Mouse (Mus musculus): ENCODE measurements around the gene Irgm1.
"Not testable (repeated sequence)": the region's sequence is repeated elsewhere in the genome, so short reads cannot be mapped to it uniquely, and the experiment has no call there.

Gene Irgm1

DNA sequence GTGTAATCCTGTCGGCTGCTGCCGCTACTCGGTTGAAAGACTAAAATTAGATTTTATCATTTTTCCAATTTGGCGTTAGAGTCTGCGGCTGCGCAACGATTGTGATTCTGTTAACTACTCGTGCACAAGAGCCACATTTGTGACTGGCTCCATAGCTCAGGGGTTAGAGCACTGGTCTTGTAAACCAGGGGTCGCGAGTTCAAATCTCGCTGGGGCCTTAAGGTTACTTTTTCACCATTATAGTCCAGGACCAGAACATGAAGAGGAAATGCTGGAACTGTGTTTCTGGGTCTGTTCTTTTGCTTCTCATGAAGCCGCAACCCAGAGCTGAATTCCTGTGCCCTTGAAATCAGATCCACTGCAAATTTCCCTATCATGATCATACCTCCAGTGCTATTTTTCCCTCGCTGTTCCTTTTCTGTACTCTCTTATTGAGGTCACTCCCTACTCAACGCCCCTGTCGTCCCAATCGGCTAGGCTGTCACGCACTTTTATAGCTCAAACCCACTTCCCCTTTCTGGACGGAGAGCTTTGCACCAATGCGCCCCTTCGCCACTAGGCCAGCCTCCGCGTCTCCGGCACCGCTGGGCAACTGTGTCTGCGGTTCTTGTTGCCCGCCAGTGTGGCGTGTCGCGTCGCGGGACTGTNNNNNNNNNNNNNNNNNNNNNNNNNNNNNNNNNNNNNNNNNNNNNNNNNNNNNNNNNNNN, 17.9 kb downstream of the Irgm1 start:
- DNase-seq (ENCODE audit: extremely low spot score), result peak; percentile 88

DNA sequence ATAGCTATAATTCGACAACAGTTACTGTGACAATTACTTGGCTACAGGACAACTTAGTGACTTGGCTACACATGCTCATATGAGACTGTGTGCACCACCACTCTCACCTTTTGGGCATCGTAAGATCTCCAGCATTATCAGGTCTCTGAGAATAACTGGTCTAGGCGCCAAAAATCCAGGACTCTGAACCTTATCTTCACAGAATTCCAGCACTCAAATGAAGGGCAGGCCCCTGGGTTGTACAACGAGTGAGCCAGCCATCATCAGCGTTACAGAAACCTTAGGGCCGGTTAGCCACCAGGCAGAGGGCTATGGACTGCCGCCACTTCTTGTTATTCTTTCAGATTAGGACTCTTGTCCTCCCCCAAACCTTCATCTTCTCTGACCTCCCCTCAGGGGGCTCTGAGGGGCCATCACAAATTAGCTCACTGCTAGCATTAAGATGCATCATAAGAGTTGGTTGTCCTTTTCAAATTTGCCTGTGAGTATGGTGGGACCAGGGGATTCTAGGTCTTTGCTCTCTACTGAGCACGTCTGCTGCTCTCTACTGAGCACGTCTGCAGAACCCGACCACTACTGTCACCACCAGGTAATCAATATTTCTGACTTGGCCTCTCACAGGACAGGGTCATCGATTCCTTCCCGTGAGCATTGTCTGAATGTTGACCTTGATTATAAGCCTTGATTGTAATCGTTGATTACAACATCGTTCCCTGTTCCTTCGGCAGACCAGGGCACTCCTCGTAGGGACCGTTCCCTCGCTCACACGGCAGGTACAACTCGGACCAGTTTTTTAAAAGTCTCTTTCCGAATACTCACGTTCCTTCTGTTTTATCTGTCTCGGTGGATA, 18.6 kb downstream of the Irgm1 start:
- DNase-seq (ENCODE audit: extremely low spot score), result no peak

DNA sequence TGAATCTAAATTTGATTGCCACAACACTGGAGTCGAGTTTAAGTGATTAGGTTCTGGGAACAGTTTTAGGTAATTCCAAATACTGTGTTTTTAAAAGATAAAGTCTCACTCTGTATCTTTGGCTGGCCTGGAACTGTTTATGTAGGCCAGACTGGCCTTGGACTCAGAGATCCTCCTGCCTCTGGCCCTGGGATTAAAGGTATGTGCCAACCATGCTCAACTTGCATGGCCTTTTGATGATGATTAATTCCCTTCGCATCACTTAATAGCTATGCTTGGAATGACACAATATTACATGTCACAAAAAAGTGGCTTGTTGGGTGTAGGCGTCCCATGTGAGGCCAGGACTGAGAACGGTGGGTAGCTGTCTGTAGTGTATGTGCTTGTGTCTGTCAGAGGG, 19.3 kb downstream of the Irgm1 start:
- no peak for DNase-seq (ENCODE audit: extremely low spot score)

DNA sequence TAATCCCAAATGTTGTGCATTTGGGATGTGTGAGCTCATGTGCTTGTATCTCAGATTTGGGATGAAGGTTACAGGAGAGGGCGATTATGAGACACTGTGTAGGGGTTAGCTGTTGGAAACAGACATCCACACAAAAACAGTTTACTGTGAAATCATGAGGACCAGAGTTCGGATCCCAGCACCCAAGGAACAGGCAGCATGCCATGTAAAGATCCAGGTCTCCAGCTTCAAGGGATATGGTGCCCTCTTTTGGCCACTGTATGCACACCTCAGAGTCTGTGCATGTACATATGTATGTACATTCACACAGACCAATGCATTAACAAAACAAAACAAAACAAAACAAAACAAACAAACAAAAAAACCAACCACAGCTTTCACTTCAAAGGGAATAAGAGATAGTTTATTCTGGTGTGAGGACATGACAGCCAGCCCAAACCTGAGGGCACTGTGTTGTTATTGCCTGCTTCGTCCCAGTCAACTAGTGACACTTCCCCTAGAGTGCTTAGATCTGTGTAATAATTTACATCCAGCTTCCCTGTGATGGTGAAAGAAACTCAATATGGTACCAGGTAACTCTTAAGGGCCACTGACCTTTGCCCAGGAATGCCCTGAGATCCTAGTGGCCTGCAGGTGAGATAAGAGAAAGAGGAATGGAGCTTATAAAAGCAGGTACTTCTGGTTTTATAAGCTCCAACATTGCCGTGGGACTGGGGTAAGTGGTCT, 20.1 kb downstream of the Irgm1 start:
- DNase-seq (ENCODE audit: extremely low spot score), result no peak

DNA sequence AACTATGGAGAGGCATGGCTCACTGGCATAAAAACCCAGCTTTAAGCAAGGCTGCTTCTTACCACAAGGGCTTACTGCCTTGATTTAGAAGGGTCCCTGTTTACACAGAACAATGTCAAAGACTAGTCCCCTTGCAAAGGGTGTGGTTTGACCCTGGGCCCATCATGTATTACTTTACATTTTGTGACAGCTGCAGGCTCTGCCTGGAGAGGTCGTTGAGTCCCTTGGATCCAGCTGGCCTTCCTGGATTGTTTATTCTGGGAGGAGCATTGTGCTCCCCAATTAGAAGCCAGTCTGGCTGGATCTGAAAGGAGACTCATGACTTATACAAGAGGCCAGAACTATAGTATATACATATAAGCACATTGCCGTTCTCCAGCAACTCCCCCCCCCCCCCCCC, 21.2 kb downstream of the Irgm1 start:
- DNase-seq (ENCODE audit: extremely low spot score), result no peak

DNA sequence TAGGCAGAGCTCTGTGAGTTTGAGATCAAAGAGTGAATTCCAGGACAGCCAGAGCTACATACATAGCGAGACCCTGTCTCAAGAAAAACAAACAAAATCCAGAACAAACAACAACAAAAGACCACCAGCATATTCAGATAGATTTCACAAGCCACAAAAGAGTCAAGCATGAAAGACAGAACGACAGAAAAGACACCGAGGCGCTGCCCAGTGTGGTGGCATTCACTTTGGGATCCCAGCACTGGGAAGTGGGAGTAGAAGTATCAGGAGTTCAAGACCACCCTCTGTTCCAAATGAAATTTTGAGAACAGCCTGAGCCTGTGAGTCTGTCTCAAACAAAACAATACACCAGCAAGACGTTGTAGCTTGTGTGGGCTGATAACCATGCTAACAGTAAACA, 24.6 kb downstream of the Irgm1 start:
- DNase-seq (ENCODE audit: extremely low spot score), result no peak

DNA sequence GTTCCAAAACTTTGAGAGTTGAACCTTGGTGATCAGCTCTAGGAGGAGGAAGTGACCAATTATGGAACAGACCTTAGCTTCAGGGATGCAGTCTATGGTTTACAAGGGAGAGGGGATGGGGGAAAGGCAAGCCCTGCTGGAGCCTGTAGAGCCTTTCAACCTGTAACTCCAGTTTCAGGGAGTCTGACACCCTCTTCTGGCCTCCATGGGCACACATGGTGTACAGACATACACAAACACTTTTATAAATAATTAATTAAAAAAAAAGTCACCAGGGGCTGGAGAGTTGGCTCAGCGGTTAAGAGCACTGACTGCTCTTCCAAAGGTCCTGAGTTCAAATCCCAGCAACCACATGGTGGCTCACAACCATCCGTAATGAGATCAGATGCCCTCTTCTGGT, 25.1 kb downstream of the Irgm1 start:
- not testable (repeated sequence) for DNase-seq (ENCODE audit: extremely low spot score)

DNA sequence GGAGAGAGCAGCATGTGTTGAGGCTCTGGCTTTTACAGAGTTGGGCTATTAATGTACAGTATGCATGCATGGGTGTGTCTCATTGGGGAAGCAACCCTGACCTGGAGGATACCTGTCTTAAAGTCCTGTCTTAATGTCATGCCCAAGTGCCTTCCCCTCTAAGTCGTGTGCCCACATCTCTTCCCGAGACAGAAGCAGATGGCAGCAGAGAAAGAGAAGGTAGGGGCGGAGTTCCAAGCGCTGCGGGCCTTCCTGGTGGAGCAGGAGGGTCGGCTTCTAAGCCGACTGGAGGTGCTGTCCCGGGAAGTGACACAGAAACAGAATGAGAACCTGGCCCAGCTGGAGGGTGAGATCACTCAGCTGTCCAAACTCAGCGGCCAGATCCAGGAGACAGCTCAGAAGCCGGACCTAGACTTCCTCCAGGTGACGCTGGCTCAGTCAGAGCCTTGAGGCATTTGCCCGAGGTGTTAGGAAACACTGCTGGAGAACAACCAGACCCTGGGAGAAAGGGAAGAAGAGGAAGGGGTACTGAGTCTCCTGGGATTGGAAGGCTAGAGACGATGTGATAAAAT, 26.2 kb downstream of the Irgm1 start:
- DNase-seq (ENCODE audit: extremely low spot score), result no peak

DNA sequence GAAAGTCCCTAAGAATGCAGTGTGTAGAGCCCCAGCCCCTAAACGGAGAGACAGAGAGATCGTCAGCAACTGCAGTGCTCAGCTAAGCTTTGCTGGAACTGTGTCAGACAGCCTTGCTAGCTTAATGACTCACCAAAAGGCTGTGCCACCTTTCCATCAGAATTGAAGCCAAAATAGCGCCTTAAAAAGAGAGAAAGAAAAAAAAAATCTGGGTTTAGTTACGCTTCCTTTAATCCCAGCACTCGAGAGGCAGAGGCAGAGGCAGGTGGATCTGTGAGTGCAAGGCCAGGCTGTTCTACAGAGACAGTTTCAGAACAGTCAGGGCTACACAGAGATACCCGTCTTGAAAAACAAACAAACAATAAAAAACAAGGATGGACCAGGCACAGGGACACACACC, 27.2 kb downstream of the Irgm1 start:
- DNase-seq (ENCODE audit: extremely low spot score), result no peak

DNA sequence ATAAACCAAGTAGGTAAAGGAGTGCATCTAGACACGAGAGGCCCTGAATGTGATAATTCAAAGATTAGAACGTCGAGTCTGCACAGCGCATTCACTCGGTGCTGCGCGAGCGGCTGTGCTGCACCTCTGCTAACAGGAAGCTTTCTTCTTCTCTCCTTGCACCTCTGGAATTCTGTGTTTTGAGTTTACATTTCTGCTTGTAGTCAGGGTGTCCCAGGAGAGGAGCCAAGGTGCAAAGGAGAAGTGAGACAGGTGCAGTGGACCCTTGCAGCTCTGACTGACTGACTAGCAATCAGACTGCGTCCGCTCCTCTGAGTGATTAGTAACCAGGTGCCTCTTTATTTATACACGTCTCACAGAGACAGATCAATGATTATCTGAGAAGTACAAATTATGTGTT, 28.3 kb downstream of the Irgm1 start:
- DNase-seq (ENCODE audit: extremely low spot score), result no peak

DNA sequence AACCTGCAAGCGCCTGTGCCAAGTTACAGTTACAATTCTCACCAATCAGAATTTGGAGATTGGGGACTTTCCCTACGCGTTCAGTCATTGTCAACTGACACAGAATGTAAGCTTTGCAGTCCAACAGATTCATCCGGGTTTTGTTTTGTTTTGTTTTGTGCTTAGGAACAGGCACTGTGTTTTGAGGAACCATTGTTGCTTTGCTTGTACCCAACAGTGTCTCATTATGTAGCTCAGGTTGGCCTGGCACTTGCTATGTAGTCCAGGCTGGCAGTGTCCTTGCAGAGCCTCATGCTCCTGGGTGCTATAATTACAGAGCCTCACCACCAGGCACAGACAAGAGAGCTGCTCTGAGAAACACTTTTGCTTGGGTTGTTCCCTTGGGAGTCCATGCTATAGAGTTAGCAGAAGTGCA, 29.1 kb downstream of the Irgm1 start:
- DNase-seq (ENCODE audit: extremely low spot score), result no peak

DNA sequence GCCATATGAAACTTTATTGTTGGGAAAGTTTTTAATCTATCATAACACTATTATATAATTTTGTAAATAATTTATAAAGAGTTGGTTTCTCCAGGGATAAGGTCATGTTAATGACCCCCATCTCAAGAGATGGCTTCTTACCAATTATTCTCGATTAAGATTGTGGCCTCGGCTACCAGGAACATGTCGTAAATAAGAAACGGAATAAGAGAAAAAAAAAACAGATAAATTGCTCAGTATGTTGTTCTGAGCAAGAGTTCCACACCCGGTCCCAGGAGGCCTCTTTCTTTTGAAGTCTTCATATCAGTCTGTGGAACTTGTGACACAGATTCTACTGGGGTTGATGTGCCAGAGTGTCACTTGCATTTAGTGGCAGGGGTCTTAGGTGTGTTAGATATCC, 30.3 kb downstream of the Irgm1 start:
- DNase-seq (ENCODE audit: extremely low spot score), result no peak

DNA sequence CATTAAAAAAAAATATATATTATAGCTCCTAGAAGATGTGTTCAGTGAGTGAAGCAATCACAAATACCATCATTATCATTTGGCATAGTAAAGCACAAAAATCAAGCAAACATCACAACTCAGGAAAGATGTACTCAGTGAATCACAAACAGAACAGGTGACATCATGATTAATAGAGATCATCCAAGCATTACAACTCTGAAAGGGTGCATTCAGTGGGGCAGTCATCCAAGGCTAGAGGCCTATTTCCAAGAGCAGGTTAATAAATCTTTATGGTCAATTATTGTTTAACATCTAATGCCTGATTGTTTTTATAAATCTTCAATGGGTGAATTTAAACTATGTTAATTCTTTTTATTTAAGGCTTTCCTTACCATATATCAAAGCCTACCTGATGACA, 30.7 kb downstream of the Irgm1 start:
- no peak for DNase-seq (ENCODE audit: extremely low spot score)

DNA sequence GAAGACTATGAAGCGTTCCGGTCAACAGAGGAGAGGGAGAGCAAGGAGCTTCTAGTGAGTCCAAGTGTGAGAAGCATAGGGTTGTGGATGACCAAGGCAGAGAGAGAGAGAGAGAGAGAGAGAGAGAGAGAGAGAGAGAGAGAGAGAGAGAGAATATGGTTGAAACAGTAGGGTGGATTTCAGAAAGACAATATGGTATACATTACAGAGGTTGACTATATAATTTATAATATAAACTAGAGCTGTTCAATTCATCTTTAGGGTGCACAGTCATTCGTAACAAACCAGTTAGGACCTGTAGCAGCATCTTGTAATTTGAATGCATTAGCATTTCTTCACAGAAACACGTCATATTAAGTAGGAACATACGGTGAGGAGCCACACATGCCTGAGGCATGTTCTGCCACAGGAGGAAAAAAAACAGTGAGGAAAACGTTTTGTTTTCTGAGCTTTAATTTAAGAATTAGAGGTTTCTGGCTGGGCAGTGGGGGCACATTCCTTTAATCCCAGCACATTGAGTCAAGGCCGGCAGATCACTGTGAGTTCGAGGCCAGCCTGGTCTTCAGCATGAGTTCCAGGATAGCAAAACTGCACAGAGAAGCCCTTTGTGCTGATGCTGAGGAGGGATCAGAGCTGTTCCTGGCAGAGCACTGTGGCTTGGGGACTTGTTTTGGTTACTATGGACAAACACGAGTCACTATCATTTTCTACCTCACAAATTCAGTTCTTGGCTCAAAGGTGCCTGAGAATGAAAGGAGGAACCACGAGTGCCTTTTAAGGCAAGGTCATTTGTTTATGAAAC, 32.4 kb downstream of the Irgm1 start:
- DNase-seq (ENCODE audit: extremely low spot score), result no peak

DNA sequence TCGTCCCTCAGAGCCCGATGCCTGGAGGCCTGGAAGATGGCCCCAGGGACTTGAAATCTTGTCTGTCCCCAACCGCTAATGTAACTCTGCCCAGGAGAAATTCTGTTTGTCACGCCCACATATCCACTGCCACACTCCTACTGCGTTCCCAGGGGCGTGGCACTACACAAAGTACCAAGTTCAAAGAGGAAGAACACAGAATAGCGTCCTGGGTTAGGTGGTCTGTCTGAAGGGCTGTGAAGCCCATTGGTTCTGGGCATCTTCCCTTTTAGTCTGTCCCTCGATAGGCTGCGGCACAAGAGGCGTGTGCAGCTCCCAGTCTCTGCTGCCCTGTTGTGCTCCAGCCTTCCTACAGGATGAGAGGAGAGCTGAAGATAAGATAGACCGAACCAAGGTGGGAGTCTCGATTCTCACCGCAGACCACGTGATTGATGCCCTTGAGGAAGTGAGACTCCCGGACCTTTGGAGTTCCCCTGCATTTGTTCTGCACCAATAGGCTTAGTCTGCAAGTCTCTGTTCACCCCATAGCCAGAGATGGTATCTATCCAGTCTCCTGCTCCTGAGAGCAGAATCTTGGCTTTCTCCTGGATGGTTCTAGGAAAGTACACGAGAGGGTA, 33.2 kb downstream of the Irgm1 start:
- peak; percentile 32 for DNase-seq (ENCODE audit: extremely low spot score)

DNA sequence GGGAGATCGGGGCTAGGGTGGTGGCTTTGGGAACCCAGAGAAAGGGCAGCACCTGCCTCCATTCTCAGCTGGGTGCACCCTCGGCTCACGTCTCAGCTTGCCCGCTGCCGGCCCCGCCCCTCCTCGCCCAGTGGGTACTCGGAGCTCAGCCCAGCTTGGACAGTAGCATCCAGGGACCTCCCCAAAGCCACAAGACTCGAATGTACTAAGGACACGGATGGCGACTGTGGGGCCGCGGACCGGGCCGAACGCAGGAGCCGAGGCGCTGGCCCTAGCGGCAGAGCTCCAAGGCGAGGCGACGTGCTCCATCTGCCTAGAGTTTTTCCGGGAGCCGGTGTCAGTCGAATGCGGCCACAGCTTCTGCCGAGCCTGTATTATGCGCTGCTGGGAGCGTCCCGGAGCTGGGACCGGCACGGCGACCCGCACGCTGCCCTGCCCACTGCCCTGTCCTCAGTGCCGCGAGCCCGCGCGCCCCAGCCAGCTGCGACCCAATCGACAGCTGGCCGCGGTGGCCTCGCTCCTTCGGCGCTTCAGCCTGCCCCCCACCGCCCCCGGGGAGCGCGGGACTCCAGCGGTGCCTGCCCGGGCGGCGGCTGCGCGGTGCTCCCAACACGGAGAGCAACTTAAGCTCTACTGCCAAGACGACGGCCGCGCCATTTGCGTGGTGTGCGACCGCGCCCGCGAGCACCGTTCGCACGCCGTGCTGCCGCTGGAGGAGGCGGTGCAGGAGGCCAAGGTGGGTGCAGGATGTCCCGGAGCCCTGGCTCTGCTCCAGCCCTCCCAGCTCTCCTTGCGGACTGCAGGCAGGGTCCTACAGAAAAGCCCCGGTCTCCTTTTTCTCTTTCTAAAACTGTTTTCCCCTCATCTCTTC, 33.9 kb downstream of the Irgm1 start:
- peak; percentile 58 for DNase-seq (ENCODE audit: extremely low spot score)

DNA sequence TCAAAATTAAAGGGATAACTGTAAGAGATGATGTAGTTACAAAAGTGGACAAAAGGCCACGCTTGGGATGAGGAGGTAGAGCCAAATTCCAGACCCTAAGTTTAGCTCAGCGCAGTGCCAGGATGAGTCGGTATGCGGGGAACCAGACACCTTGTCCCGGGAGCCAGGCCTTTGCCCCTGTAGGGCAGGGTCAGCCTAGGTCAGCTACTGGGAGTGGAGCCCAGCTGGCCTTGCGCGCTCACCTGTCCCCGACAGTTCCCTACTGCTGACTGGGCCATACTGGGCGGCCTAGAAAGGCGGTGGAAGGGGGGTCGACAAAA, 34.5 kb downstream of the Irgm1 start:
- DNase-seq (ENCODE audit: extremely low spot score), result no peak

DNA sequence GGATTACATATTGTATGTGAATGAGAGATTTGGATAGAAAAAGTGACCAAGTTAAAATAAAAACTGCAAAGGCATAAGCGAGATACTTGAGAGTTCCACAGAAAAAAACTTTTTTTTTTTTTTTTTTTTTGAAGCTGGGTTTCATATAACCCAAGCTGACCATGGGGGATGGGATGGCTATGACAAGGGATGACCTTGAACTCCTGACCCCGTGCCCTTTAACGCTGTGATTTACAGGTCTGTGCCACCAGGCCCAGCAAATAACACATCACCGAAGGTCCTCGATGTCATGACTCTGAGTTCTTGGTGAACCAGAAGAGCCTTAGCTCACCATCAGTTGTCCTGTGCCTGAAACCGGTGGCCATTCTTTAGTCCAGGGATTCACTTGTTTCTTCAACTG, 35.6 kb downstream of the Irgm1 start:
- no peak for DNase-seq (ENCODE audit: extremely low spot score)

DNA sequence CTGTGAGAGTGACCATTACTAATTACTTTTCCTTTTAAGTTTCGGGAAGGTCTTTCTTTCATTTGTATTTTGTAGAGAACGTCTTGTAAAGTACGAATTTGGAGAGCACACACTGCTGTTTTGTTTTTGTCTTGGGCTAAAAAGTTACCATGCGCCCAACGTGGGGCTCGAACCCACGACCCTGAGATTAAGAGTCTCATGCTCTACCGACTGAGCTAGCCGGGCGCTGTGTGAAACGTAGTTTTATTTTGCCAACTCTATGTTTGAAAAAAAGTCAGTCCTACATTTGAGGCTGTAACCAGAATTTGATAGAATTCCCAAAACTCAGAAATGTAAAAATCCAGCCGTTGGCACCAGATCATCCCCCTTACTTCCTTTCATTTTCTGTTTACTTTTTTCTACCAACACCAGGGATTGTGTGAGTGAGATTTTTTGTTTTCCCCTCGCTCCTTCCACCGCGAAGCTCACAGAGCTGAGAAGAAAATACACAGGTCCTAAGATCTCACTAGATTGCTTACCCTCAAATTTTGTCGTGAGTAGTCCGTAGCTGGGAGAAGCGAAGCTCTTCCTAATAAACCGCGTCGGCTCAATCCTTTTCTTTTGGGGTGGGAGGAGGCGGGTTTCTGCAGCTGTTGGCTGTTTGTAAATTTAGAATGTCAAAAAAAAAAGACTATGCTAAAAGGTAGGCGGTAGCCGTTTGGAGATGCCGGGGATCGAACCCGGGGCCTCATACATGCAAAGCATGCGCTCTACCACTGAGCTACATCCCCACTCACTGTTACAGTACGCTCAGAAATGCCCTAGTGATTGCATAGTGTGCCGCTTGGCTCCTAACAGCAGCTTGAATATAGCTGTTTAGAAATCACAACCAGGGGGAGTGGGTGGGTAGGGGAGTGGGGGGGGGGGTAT, 37.5 kb downstream of the Irgm1 start:
- peak; percentile 96 for DNase-seq (ENCODE audit: extremely low spot score)
